In the genomic region with DNA sequence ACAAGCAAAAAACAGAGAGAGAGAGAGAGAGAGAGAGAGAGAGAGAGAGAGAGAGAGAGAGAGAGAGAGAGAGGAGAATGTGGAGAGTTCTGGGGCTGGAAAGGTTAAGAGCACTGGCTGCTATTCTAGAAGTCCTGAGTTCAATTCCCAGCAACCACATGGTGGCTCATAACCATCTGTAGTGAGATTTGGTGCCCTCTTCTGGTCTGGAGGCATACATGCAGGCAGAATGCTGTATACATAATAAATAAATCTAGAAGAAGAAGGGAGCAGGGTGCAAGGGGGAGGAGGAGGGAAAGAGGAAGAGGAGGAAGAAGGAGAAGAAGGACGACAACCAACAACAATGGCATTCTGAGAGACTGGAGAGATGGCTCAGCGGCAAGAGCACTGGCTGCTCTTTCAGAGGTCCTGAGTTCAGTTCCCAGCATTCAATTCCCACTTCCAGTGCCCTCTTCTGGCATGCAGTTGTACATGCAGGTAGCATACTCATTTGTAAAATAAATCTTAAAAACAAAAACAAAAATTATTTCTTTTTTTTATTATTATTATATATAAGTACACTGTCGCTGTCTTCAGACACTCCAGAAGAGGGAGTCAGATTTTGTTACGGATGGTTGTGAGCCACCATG, we compare ENCODE assay signal across 3 mouse cellular contexts. TPM values are rescaled to one million over a fixed set of nuclear protein-coding genes. Genes with fewer than 3 reads are reported as not detected.
"Had no signal": no experiment of that assay in that cellular context is flagged by ENCODE, and none has a peak within 500 bp of the region (broad histone marks: within the 10 kb centered on the region; RNA-seq: fewer than 3 reads in every experiment).

No protein-coding gene starts in this region.

RNA-seq across cellular contexts. Expression of a gene that starts 11.1 kb away (rescaled TPM):
- total RNA-seq: megakaryocyte, adult 5-6 weeks; monocyte, adult 5-6 weeks; neutrophil, adult 5-6 weeks had no signal
